Mouse (Mus musculus) spleen, adult 2 months (tissue): Measurements from ENCODE around the gene Med4.

Experiments
- CTCF ChIP-seq: fragments of 200-500 bp; IDR thresholded peaks from 2 replicates; pipeline ENCODE4 v1.5.1; 2011; ENCODE audit warnings: mild to moderate bottlenecking, inconsistent platforms; ENCODE audit not compliant: insufficient read depth, insufficient read length, insufficient replicate concordance; ENCODE audit errors: extremely low read depth
- POLR2A ChIP-seq: fragments of 200-500 bp; IDR thresholded peaks from 2 replicates; pipeline ENCODE4 v1.6.1; 2011; ENCODE audit warnings: low read depth, low read length, inconsistent platforms

- TF ChIP-seq POLR2A (no peak), CTCF (no peak)
These were observed 39.2 kb upstream of the Med4 start for GRCm38 (mm10) chr14:73470593-73470992.
